Mouse (Mus musculus) hindbrain, embryonic 12.5 days (tissue): ENCODE measurements at regions not wholly inside any gene's neighbourhood (a gene's known extent, or its start where the extent isn't known, plus 50 kb on each side); places are given as distances from the start of the nearest gene placed in this dataset.
A peak's percentile ranks its signal among the peaks of the same experiment; 100 is the strongest.
"Not testable (repeated sequence)": the region's sequence is repeated elsewhere in the genome, so short reads cannot be mapped to it uniquely, and the experiment has no call there.

ENCODE experiments used
- ATAC-seq: fragments of 200-750 bp; cut with Nextera tagmentation; 2 replicates; pipeline ENCODE4 v1.8.0; 2017; ENCODE audit warnings: moderate TSS enrichment; ENCODE audit not compliant: low FRiP score
- H3K27ac ChIP-seq: fragments of 300-500 bp; sonication (generic); 2 replicates; pipeline ENCODE4 v1.5.1; 2016; ENCODE audit warnings: mild to moderate bottlenecking
- H3K27me3 ChIP-seq: fragments of 300-500 bp; sonication (generic); 2 replicates; pipeline ENCODE4 v1.6.1; 2016; ENCODE audit warnings: mild to moderate bottlenecking
- H3K36me3 ChIP-seq: fragments of 300-500 bp; sonication (generic); 2 replicates; pipeline ENCODE4 v1.6.1; 2016; ENCODE audit warnings: mild to moderate bottlenecking
- H3K4me1 ChIP-seq: fragments of 300-500 bp; sonication (generic); 2 replicates; pipeline ENCODE4 v1.6.1; 2016
- H3K4me2 ChIP-seq: fragments of 300-500 bp; sonication (generic); replicated peaks from 2 replicates; pipeline ENCODE4 v1.6.1; 2016; ENCODE audit warnings: mild to moderate bottlenecking
- H3K4me3 ChIP-seq: fragments of 300-500 bp; sonication (generic); 2 replicates; pipeline ENCODE4 v1.5.1; 2016; ENCODE audit warnings: mild to moderate bottlenecking
- H3K9ac ChIP-seq: fragments of 300-500 bp; sonication (generic); 2 replicates; pipeline ENCODE4 v1.6.1; 2016; ENCODE audit warnings: mild to moderate bottlenecking, moderate library complexity
- H3K9me3 ChIP-seq: fragments of 300-500 bp; sonication (generic); replicated peaks from 2 replicates; pipeline ENCODE4 v1.6.1; 2016; ENCODE audit warnings: mild to moderate bottlenecking
- WGBS: fragments of 180-500 bp; shearing (Covaris S2); methylation state at CpG from one replicate; pipeline ENCODE4 v1.1.7; 2016; 5-methylcytosine and 5-hydroxymethylcytosine counted together

DNA sequence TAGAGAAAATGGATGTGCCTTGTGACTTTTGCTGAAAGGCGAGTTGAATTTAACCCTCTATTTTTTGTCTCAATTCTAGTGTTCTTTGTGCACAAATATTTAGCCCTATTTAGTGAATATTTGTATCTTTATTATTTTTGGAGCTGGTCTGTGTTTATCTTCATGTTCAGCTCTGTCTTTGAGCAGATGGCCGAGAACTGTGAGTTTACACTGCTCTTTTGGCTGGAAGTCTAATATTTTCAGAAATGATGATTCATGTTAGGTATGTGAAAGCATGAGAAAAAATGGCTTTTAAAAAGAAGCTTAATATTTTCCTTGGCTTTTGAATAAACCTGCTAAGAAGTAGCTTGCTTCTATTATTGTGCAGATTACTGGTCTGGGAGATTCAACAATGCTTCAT lies 505.4 kb downstream of the Sema5a start:
- H3K27me3 ChIP-seq: no peaks in the 10 kb centered on the region
- WGBS: 72% methylated on average over 2 of the region's 2 CpGs
- H3K36me3 ChIP-seq: no peaks in the 10 kb centered on the region
- H3K4me2 ChIP-seq: no peak overlapping the region
- no peak overlapping the region for H3K9ac ChIP-seq
- no peaks in the 10 kb centered on the region for H3K4me1 ChIP-seq
- no peak overlapping the region for H3K27ac ChIP-seq
- H3K4me3 ChIP-seq: no peak overlapping the region
- ATAC-seq: no peak
- no peaks in the 10 kb centered on the region for H3K9me3 ChIP-seq

DNA sequence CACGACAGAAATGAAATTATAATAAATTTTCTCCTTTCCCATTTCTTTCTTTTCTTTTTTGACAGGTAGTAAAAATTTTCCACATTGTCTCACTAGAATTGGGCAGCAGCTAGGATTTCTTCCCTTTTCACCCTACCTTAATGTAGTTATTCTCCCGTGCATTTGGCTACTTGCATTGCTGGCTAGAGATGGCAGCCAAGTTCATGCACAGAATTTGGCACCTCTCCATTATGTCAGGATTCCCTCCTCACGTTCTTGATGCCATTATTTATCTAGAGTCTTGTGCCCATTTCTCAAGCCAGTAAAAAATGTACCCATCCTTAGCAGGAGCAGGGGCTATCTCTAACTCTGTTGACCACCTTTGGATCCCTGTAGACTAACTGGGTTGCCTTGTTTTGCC lies 507.4 kb downstream of the Sema5a start:
- no peak overlapping the region for H3K27ac ChIP-seq
- 70% methylated on average over 3 of the region's 3 CpGs for WGBS
- no peaks in the 10 kb centered on the region for H3K9me3 ChIP-seq
- H3K4me1 ChIP-seq: no peaks in the 10 kb centered on the region
- H3K9ac ChIP-seq: no peak overlapping the region
- no peak for ATAC-seq
- H3K36me3 ChIP-seq: no peaks in the 10 kb centered on the region
- H3K4me2 ChIP-seq: no peak overlapping the region
- H3K4me3 ChIP-seq: no peak overlapping the region
- H3K27me3 ChIP-seq: no peaks in the 10 kb centered on the region

DNA sequence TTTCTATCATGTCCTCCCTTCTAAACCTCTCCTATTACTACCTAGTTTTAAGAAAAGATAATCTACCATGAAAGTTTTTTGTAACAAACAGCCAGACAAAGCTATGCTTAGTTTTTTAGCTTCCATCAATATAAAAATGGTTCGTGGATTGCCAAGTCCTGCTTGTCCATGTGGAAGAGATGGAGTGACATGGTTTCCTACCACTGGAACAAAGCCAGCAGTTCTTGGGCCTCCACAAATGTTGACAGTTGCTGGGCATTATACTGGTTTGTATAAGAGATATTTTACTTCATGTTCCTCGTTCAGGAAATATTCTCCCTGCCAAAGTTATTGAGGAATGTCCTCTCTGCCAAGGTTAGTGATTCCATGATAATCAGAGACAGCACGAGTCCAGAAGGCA lies 515.5 kb downstream of the Sema5a start:
- ATAC-seq: no peak

DNA sequence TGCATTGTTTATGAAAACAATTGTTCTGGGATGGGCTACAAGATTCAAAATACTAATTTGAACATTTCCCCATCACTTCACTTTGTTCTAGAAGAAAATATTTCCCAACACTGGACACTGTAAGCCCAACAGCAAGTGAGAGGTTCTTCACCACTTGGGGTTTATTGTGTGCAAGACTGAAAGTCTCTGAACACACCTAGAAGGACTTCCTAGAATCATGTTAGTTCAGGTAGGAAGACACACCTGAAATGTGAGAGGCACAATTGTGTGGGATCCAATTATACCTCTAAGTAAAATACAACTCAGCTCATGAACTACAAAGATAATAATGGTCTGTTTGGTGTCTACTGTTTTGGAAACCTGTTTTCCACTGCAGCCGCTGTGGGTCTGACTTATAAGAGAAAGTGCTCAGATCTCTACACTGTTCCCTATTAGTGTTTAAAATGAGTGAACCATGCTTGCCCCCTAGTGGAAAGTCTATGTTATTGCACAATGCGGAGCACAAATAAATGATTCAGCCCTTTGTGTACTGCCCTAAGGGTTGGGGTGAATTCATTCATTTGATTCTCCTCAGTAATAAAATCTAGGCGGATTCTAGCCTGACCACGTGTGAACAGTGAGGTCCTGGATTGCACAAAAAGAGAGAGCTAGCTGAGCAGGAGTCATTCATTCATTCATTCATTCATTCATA lies 521.5 kb downstream of the Sema5a start:
- peak; percentile 92 for ATAC-seq
- 10% methylated on average over 4 of the region's 4 CpGs for WGBS

More for the DNA sequence above, 515.5 kb downstream of the Sema5a start:
- Histone ChIP-seq H3K4me1 (no peaks in the 10 kb centered on the region), H3K9me3 (no peaks in the 10 kb centered on the region), H3K4me3 (no peak overlapping the region), H3K36me3 (no peaks in the 10 kb centered on the region), H3K27me3 (no peaks in the 10 kb centered on the region), H3K27ac (no peak overlapping the region), H3K9ac (no peak overlapping the region), H3K4me2 (no peak overlapping the region)
- 81% methylated on average over 3 of the region's 3 CpGs for WGBS

DNA sequence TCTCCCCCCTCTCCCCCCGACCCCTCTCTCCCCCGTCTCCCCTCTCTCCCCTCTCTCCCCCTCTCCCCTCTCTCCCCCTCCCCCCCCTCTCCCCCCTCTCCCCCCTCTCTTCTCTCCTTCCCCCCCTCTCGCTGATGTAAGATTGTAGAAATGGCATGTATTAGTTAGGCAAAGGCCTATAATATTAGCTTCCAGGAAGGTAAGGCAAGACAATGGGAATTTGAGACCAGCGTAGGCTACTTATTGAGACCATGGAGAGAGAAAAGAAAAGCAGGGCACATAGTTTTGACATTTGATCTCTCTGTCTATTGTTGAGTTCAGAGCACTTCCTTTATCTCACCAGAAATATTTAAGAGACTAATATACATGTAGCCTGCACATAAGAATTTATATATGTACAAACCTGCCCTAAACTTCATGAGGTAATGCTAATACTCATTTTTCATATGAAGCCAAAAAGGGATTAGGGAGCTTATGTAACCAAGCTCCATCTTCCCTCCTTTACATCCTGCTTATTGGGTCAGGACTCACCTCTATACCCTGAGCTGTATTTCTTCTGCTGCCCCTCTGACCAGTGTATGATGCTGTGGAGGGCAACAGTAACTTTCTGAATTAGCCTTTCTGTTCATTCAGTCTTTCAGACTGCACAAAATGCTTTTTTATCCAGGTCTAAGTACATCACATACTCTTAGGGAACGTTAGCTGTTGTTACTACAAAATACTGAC lies 522.3 kb downstream of the Sema5a start:
- Histone ChIP-seq H3K4me3 (no peak overlapping the region), H3K27me3 (no peaks in the 10 kb centered on the region), H3K4me1 (no peaks in the 10 kb centered on the region), H3K36me3 (no peaks in the 10 kb centered on the region), H3K9me3 (no peaks in the 10 kb centered on the region), H3K9ac (no peak overlapping the region), H3K27ac (no peak overlapping the region), H3K4me2 (no peak overlapping the region)
- WGBS: 68% methylated on average over 2 of the region's 5 CpGs
- peak; percentile 43 for ATAC-seq

More for the DNA sequence above, 521.5 kb downstream of the Sema5a start:
- Histone ChIP-seq H3K9me3 (no peaks in the 10 kb centered on the region), H3K27ac (no peak overlapping the region), H3K9ac (no peak overlapping the region), H3K36me3 (no peaks in the 10 kb centered on the region), H3K27me3 (no peaks in the 10 kb centered on the region), H3K4me2 (no peak overlapping the region), H3K4me1 (no peaks in the 10 kb centered on the region), H3K4me3 (no peak overlapping the region)

DNA sequence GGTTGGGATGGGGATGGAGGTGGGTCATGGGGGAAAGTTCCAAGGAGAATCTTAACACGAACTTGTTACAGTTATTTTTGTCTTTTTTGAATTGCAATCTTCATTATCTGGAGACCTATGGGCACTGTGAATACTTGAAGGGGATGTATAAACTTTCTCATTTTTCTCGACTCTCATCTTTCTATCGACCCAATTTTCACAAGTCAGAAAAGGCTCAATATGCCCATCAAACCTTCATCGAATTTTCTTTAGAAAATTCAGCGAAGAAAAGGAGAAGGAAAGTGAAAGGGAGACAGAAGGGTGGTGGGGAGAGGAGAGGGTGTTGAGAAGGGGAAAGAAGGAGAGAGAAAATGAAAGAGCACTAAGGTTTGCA lies 533.6 kb downstream of the Sema5a start:
- H3K4me2 ChIP-seq: peak overlapping the region; percentile 82; the same call in 1 of the 2 replicates
- H3K27ac ChIP-seq, H3K4me3 ChIP-seq, H3K27me3 ChIP-seq, H3K9ac ChIP-seq, H3K4me1 ChIP-seq, H3K36me3 ChIP-seq, ATAC-seq, H3K9me3 ChIP-seq: not testable (repeated sequence)
- WGBS: 29% methylated on average over 5 of the region's 5 CpGs

GRCm38 (mm10) chr15:32778599-32779273 lies 534.1 kb downstream of the Sema5a start:
- 0 out of 2 replicates have a peak overlapping the region, but pooled peaks have one; percentile 30 for H3K27ac ChIP-seq
- not testable (repeated sequence) for H3K9me3 ChIP-seq, H3K36me3 ChIP-seq, H3K4me1 ChIP-seq, H3K27me3 ChIP-seq
- peak overlapping the region; percentile 82 for H3K4me2 ChIP-seq
- under 1% methylated on average over 33 of the region's 34 CpGs for WGBS
- H3K9ac ChIP-seq: peak overlapping the region; percentile 66
- H3K4me3 ChIP-seq: peak overlapping the region; percentile 52
- ATAC-seq: peak; percentile 97

DNA sequence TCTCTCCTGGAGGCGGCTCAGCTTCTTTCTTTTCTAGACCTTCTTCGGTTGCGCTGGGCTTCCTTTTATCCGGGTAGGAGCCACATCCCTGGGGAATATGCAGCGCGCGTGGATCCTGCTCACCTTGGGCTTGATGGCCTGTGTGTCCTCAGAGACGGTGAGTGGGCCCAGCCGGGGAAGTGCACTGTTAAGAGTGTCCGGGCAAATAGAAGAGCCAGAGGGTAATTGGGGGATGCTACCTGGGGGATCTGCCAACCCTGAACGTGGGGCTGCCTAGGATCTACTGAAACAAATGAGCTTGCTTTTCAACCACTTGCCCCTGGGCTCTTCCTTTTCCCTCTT lies 534.6 kb downstream of the Sema5a start:
- Histone ChIP-seq H3K27ac (0 out of 2 replicates have a peak overlapping the region, but pooled peaks have one; percentile 30), H3K4me3 (peak overlapping the region; percentile 52), H3K9ac (peak overlapping the region; percentile 66), H3K4me2 (peak overlapping the region; percentile 82)
- H3K4me1 ChIP-seq, H3K36me3 ChIP-seq, H3K9me3 ChIP-seq, H3K27me3 ChIP-seq: not testable (repeated sequence)
- peak; percentile 39 for ATAC-seq
- WGBS: 3% methylated on average over 11 of the region's 11 CpGs

DNA sequence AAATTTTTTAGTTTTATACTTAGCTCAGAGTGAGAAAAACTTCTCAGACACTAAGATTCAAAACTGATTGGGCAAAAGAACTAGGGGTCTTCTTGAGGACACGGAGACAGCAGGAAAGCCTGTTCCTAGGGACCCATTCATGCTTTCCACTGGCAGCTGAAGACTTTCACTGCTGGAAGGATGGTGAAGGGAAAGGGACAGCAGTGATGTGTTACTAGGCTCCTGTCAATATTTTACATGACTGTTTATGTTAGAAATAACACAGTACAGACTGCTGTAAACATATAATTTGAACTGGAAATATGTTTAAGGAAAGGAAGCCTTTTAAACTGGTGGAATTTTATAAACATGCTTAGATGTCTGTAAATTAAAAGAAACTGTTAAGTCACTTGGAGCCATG lies 537.0 kb downstream of the Sema5a start:
- not testable (repeated sequence) for H3K27me3 ChIP-seq, H3K9me3 ChIP-seq, ATAC-seq, H3K4me1 ChIP-seq, H3K9ac ChIP-seq, H3K27ac ChIP-seq, H3K4me3 ChIP-seq, H3K4me2 ChIP-seq, H3K36me3 ChIP-seq
- 52% methylated on average over 1 of the region's 1 CpGs for WGBS

DNA sequence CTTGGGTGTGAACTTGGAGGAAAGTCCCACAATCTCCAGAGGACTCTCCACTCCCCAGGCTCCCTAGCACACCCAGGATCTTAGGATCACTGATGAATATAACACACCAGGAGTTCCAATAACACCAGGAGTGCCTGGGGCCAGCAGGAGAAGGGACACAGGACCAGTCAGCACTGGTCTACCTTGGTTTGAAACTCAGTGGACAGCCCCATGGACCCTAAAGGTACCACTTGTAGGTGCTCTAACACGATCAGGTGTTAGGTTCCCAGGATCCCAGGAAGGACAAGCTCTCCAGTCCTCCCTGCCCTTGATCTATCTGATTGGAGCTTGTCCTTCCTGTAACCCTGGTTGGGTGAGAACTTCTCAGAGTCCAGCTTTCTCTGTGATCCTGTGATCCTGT lies 554.6 kb downstream of the Sema5a start:
- ATAC-seq: no peak
- no peak overlapping the region for H3K27ac ChIP-seq
- 0 out of 2 replicates have a peak, but pooled peaks cover 3% of the 10 kb centered on the region for H3K36me3 ChIP-seq
- WGBS: 90% methylated on average over 1 of the region's 1 CpGs
- no peaks in the 10 kb centered on the region for H3K4me1 ChIP-seq
- H3K4me2 ChIP-seq: no peak overlapping the region
- no peak overlapping the region for H3K9ac ChIP-seq
- no peak overlapping the region for H3K4me3 ChIP-seq
- H3K9me3 ChIP-seq: 0 out of 2 replicates have a peak, but pooled peaks cover 5% of the 10 kb centered on the region
- H3K27me3 ChIP-seq: no peaks in the 10 kb centered on the region

GRCm38 (mm10) chr15:32810849-32811632 lies 566.4 kb downstream of the Sema5a start:
- H3K4me2 ChIP-seq: no peak overlapping the region
- ATAC-seq: no peak
- no peaks in the 10 kb centered on the region for H3K36me3 ChIP-seq
- peaks cover 6% of the 10 kb centered on the region; the same call in 1 of the 2 replicates for H3K9me3 ChIP-seq
- no peaks in the 10 kb centered on the region for H3K4me1 ChIP-seq
- H3K27me3 ChIP-seq: no peaks in the 10 kb centered on the region
- no peak overlapping the region for H3K4me3 ChIP-seq
- no peak overlapping the region for H3K9ac ChIP-seq
- no peak overlapping the region for H3K27ac ChIP-seq
- 79% methylated on average over 2 of the region's 2 CpGs for WGBS

GRCm38 (mm10) chr15:32839966-32840365 lies 595.4 kb downstream of the Sema5a start:
- 76% methylated on average over 1 of the region's 1 CpGs for WGBS
- H3K27me3 ChIP-seq: no peaks in the 10 kb centered on the region
- no peak overlapping the region for H3K4me3 ChIP-seq
- H3K4me2 ChIP-seq: no peak overlapping the region
- H3K4me1 ChIP-seq: no peaks in the 10 kb centered on the region
- no peak for ATAC-seq
- no peak overlapping the region for H3K9ac ChIP-seq
- H3K9me3 ChIP-seq: no peaks in the 10 kb centered on the region
- no peaks in the 10 kb centered on the region for H3K36me3 ChIP-seq
- H3K27ac ChIP-seq: no peak overlapping the region
